Mouse (Mus musculus): ENCODE results near the gene Doc2b.

GRCm38 (mm10) chr11:75741615-75742014 is 54.2 kb downstream of the Doc2b start:
- TF ChIP-seq EP300 (optimal IDR thresholded peaks at IDR 0.05) = no peak
- TF ChIP-seq CTCF (IDR thresholded peaks at IDR 0.05; ENCODE audit: low read depth) = no peak
